Mouse (Mus musculus): Measurements from ENCODE around the gene Slc44a3. TPM values are rescaled to one million over a fixed set of nuclear protein-coding genes. Genes with fewer than 3 reads are reported as not detected.

The Slc44a3 gene
- polyA plus RNA-seq (2012; rRNA removed) = 17.6 and 23.2 TPM in 2 replicates

- WGBS = 4% methylated on average over 24 of the region's 24 CpGs
- no peak for TF ChIP-seq POLR2A (IDR thresholded peaks at IDR 0.05; ENCODE audit: borderline replicate concordance, extremely low read depth, low read depth, low read length)
- TF ChIP-seq CTCF (IDR thresholded peaks at IDR 0.05; ENCODE audit: insufficient read depth, low read length) = no peak
- Histone ChIP-seq H3K4me3 (replicated peaks; ENCODE audit: extremely low read depth, low read depth, low read length) (peak within 1 kb of the TSS; percentile 47), H3K4me1 (ENCODE audit: control insufficient read depth, insufficient read depth, low read length) (peaks cover 2% of the 10 kb centered on the region; the same call in 1 of the 2 replicates)
- DNase-seq = peak; percentile 81
Observed at GRCm38 (mm10) chr3:121532176-121532575, at the start of gene Slc44a3. Slc44a3 (minus strand) TSS chr3:121532404.

GRCm38 (mm10) chr3:121579880-121580549, 47.8 kb upstream of the Slc44a3 start:
- WGBS = 88% methylated on average over 6 of the region's 6 CpGs
- DNase-seq = no peak
- no peak for TF ChIP-seq CTCF (IDR thresholded peaks at IDR 0.05; ENCODE audit: insufficient read depth, low read length)
- TF ChIP-seq POLR2A (IDR thresholded peaks at IDR 0.05; ENCODE audit: borderline replicate concordance, extremely low read depth, low read depth, low read length) = no peak
- peaks cover 9% of the 10 kb centered on the region for H3K4me1 ChIP-seq (ENCODE audit: control insufficient read depth, insufficient read depth, low read length)
- no peak overlapping the region for H3K4me3 ChIP-seq (replicated peaks; ENCODE audit: extremely low read depth, low read depth, low read length)

GRCm38 (mm10) chr3:121579402-121579801, 47.2 kb upstream of the Slc44a3 start:
- no peak overlapping the region for H3K4me3 ChIP-seq (replicated peaks; ENCODE audit: extremely low read depth, low read depth, low read length)
- WGBS = 73% methylated on average over 5 of the region's 5 CpGs
- H3K4me1 ChIP-seq (ENCODE audit: control insufficient read depth, insufficient read depth, low read length) = peaks cover 9% of the 10 kb centered on the region
- TF ChIP-seq CTCF (IDR thresholded peaks at IDR 0.05; ENCODE audit: insufficient read depth, low read length) = no peak
- TF ChIP-seq POLR2A (IDR thresholded peaks at IDR 0.05; ENCODE audit: borderline replicate concordance, extremely low read depth, low read depth, low read length) = no peak
- no peak for DNase-seq

- Histone ChIP-seq H3K4me3 (replicated peaks; ENCODE audit: extremely low read depth, low read depth, low read length) (no peak overlapping the region), H3K4me1 (ENCODE audit: control insufficient read depth, insufficient read depth, low read length) (peaks cover 9% of the 10 kb centered on the region)
- TF ChIP-seq CTCF (IDR thresholded peaks at IDR 0.05; ENCODE audit: insufficient read depth, low read length) (no peak), POLR2A (IDR thresholded peaks at IDR 0.05; ENCODE audit: borderline replicate concordance, extremely low read depth, low read depth, low read length) (no peak)
- no peak for DNase-seq
- 53% methylated on average over 5 of the region's 5 CpGs for WGBS
Observed at GRCm38 (mm10) chr3:121578706-121579105, 46.5 kb upstream of the Slc44a3 start.

- no peak for TF ChIP-seq CTCF (IDR thresholded peaks at IDR 0.05; ENCODE audit: insufficient read depth, low read length)
- TF ChIP-seq POLR2A (IDR thresholded peaks at IDR 0.05; ENCODE audit: borderline replicate concordance, extremely low read depth, low read depth, low read length) = no peak
- 82% methylated on average over 5 of the region's 5 CpGs for WGBS
Observed at GRCm38 (mm10) chr3:121577641-121578040, 45.4 kb upstream of the Slc44a3 start.

GRCm38 (mm10) chr3:121577032-121577591, 44.9 kb upstream of the Slc44a3 start:
- 34% methylated on average over 10 of the region's 10 CpGs for WGBS
- Histone ChIP-seq H3K4me3 (replicated peaks; ENCODE audit: extremely low read depth, low read depth, low read length) (no peak overlapping the region), H3K4me1 (ENCODE audit: control insufficient read depth, insufficient read depth, low read length) (peaks cover 9% of the 10 kb centered on the region)
- no peak for TF ChIP-seq POLR2A (IDR thresholded peaks at IDR 0.05; ENCODE audit: borderline replicate concordance, extremely low read depth, low read depth, low read length)
- DNase-seq = peak; percentile 53

More at GRCm38 (mm10) chr3:121577641-121578040, 45.4 kb upstream of the Slc44a3 start:
- DNase-seq = no peak
- Histone ChIP-seq H3K4me3 (replicated peaks; ENCODE audit: extremely low read depth, low read depth, low read length) (no peak overlapping the region), H3K4me1 (ENCODE audit: control insufficient read depth, insufficient read depth, low read length) (peaks cover 9% of the 10 kb centered on the region)

GRCm38 (mm10) chr3:121576367-121576766, 44.2 kb upstream of the Slc44a3 start:
- 70% methylated on average over 6 of the region's 6 CpGs for WGBS
- TF ChIP-seq POLR2A (IDR thresholded peaks at IDR 0.05; ENCODE audit: borderline replicate concordance, extremely low read depth, low read depth, low read length) (no peak), CTCF (IDR thresholded peaks at IDR 0.05; ENCODE audit: insufficient read depth, low read length) (no peak)
- H3K4me3 ChIP-seq (replicated peaks; ENCODE audit: extremely low read depth, low read depth, low read length) = no peak overlapping the region
- peaks cover 9% of the 10 kb centered on the region for H3K4me1 ChIP-seq (ENCODE audit: control insufficient read depth, insufficient read depth, low read length)
- DNase-seq = no peak

GRCm38 (mm10) chr3:121574386-121574785, 42.2 kb upstream of the Slc44a3 start:
- 79% methylated on average over 4 of the region's 4 CpGs for WGBS
- TF ChIP-seq CTCF (IDR thresholded peaks at IDR 0.05; ENCODE audit: insufficient read depth, low read length) (no peak), POLR2A (IDR thresholded peaks at IDR 0.05; ENCODE audit: borderline replicate concordance, extremely low read depth, low read depth, low read length) (no peak)
- DNase-seq = no peak
- peaks cover 9% of the 10 kb centered on the region for H3K4me1 ChIP-seq (ENCODE audit: control insufficient read depth, insufficient read depth, low read length)
- H3K4me3 ChIP-seq (replicated peaks; ENCODE audit: extremely low read depth, low read depth, low read length) = no peak overlapping the region

- 69% methylated on average over 7 of the region's 7 CpGs for WGBS
- Histone ChIP-seq H3K4me1 (ENCODE audit: control insufficient read depth, insufficient read depth, low read length) (peaks cover 9% of the 10 kb centered on the region), H3K4me3 (replicated peaks; ENCODE audit: extremely low read depth, low read depth, low read length) (no peak overlapping the region)
- TF ChIP-seq CTCF (IDR thresholded peaks at IDR 0.05; ENCODE audit: insufficient read depth, low read length) (no peak), POLR2A (IDR thresholded peaks at IDR 0.05; ENCODE audit: borderline replicate concordance, extremely low read depth, low read depth, low read length) (no peak)
- DNase-seq = no peak
Observed at GRCm38 (mm10) chr3:121573858-121574257, 41.7 kb upstream of the Slc44a3 start.

- H3K4me1 ChIP-seq (ENCODE audit: control insufficient read depth, insufficient read depth, low read length) = peaks cover 3% of the 10 kb centered on the region; the same call in 1 of the 2 replicates
- TF ChIP-seq CTCF (IDR thresholded peaks at IDR 0.05; ENCODE audit: insufficient read depth, low read length) (no peak), POLR2A (IDR thresholded peaks at IDR 0.05; ENCODE audit: borderline replicate concordance, extremely low read depth, low read depth, low read length) (no peak)
- WGBS = 65% methylated on average over 4 of the region's 4 CpGs
- H3K4me3 ChIP-seq (replicated peaks; ENCODE audit: extremely low read depth, low read depth, low read length) = no peak overlapping the region
- DNase-seq = no peak
Observed at GRCm38 (mm10) chr3:121571491-121571890, 39.3 kb upstream of the Slc44a3 start.

Data from lung, adult 2 months (tissue).